Mouse (Mus musculus) stomach, postnatal 0 days (tissue): Measurements from ENCODE around the gene Uggt1.

Experiments used
- CTCF ChIP-seq: IDR thresholded peaks from 2 replicates; pipeline ENCODE4 v1.5.1; 2016; ENCODE audit warnings: antibody characterized with exemption, low read depth, mild to moderate bottlenecking, moderate library complexity
- EP300 ChIP-seq: optimal IDR thresholded peaks from 2 replicates; pipeline ENCODE3; 2016; ENCODE audit warnings: antibody characterized with exemption

DNA sequence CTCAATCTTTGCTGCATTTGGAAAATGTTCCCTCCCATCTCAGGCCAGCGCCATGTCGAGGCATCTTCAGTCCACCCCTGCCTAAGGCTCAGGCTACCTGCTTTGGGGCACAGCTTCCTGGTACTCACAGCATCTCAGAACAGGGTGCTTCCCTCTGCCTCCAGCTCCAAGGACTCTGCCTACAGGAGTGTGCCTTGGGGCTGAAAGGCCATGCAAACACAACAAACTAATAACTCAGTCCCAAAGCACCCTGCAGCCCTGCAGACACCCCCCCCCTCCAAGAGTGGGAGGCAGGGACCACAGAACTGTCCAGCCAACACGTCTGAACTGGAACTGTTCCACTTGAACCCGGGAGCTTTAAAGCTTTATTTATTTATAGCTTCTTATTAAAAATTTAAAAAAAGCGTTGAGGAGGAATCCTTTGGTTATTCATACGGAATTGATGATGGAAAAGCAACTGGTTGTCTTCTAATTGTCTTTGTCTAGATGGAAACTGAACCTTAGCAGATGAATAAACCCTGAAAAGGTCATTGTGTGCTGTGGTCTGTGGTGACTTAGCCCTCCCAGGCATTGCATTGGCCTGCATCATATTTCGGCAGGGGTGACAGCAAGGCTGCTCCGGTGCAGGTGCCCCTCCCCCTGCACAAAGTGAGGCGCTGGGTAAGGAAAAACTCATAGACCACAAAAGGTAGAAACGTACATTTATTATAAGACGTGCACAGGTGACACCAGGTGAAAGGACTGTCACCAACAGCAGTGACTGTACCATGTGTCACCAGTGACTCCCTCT, 138.4 kb downstream of the Uggt1 start:
- TF ChIP-seq CTCF (no peak), EP300 (no peak)
